Mouse (Mus musculus): Measurements from ENCODE around the gene Kyat3.

DNA sequence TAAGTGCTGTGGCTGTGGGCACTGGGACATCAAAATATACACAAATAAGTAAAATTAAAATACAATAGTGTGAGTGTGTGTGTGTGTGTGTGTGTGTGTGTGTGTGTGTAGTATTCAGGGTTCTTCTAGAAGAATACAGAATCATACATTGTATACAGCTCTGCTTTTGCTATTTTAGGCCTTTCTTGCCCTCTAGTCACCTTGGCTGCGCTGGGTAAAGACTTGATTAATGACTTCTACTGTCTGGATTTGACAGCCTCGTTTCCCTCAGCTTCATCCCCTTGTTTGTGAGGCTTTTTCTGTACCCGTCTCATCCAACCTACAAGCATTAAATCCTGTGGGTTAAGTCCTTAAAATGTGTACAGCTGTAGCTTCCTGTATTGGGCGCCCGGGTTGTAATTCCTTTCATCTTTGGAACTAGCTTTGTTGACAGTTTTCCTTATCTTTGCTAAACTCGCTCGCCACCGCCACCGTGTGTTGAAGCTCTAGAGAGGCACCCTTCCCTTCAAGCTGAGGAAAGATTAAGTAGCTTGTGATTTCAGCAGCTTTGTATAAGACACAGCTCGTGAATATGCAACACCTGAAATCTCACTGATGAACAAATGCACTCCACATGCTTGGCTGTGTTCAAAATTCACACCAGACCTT, 9.6 kb downstream of the Kyat3 start:
- TF ChIP-seq POLR2A (IDR thresholded peaks at IDR 0.05; ENCODE audit: extremely low read depth, insufficient read depth, low read length) (no peak), CTCF (IDR thresholded peaks at IDR 0.05; ENCODE audit: low read depth, low read length) (peak; percentile 73)
